In genomic region chr12:81861199-81862085, GRCm38 (mm10) we compare ENCODE assay signal across 8 mouse cellular contexts. TPM values are rescaled to one million over a fixed set of nuclear protein-coding genes. Genes with fewer than 3 reads are reported as not detected.
DNase-seq lines count a peak whose midpoint lies in the region; ATAC-seq lines count a peak whose summit lies in the region.

No protein-coding gene starts in this region.

- no peak for ATAC-seq in hindbrain, embryonic 16.5 days

- H3K9ac ChIP-seq in hindbrain, embryonic 16.5 days (ENCODE audit: low read depth, low read length) = peak overlapping the region; percentile 97

- H3K9me3 ChIP-seq in hindbrain, embryonic 16.5 days (ENCODE audit: control insufficient read depth, low read length) = no peaks in the 10 kb centered on the region

- no peaks in the 10 kb centered on the region for H3K36me3 ChIP-seq in hindbrain, embryonic 16.5 days (ENCODE audit: control insufficient read depth, insufficient read depth, low read length)

- H3K4me1 ChIP-seq in hindbrain, embryonic 16.5 days (ENCODE audit: control insufficient read depth, insufficient read depth, low read depth, low read length) = peaks cover 22% of the 10 kb centered on the region

- peak overlapping the region; percentile 75 for H3K4me2 ChIP-seq in hindbrain, embryonic 16.5 days (ENCODE audit: low read length)

- H3K4me3 ChIP-seq in hindbrain, embryonic 16.5 days (ENCODE audit: low read length) = peak overlapping the region; percentile 94

- no peaks in the 10 kb centered on the region for H3K27me3 ChIP-seq in hindbrain, embryonic 16.5 days (replicated peaks; ENCODE audit: control insufficient read depth, insufficient read depth, low read length)

- WGBS in hindbrain, embryonic 16.5 days = 19% methylated on average over 18 of the region's 18 CpGs

- peak overlapping the region; percentile 96 for H3K27ac ChIP-seq in hindbrain, embryonic 16.5 days (ENCODE audit: low read depth, low read length)

- DNase-seq in cerebellum, postnatal 14 days = peak; percentile 35 to 46
- no peak for DNase-seq in cerebellum, adult 9-11 months
- peak; percentile 19 for DNase-seq in thymus, postnatal 14 days
- no peak for DNase-seq in thymus, adult 18-20 months
- DNase-seq in neural tube, embryonic 10.5 days (ENCODE audit: extremely low spot score, low spot score) = peak; percentile 33
- no peak for DNase-seq in gastrocnemius, postnatal 10 days
- DNase-seq in left cerebral cortex, postnatal 25 days (ENCODE audit: low spot score in 2 of 2) = no peak

- intact Hi-C loops in left cerebral cortex, postnatal 25 days (cut with DNase I) = loop anchor here (5.0 kb wide), 1 partner anchor 64 kb away; no protein-coding TSS in a partner anchor

RNA-seq across cellular contexts. Expression of gene Pcnx, which starts 1.6 kb away (rescaled TPM):
- 8.6 and 9.2 TPM in 2 replicates for polyA plus RNA-seq in hindbrain, embryonic 16.5 days (2015; fragmentation: Nextera tagmentation; extraction: Ambion mirVana)
- 10 to 100 TPM; 48.3 to 49.1 TPM for total RNA-seq in gastrocnemius, postnatal 10 days (2021)
- 10 to 100 TPM; 91.5 to 99.8 TPM for total RNA-seq in left cerebral cortex, postnatal 25 days (2021)

Comparison
In these comparisons a context has a peak if more than half of its experiments do, and no peak if none do; other contexts are left out.
1. DNase-seq: peak in cerebellum, postnatal 14 days (2 of 2), thymus, postnatal 14 days (single experiment) and neural tube, embryonic 10.5 days (single experiment); none in cerebellum, adult 9-11 months (single experiment), thymus, adult 18-20 months (0 of 2), gastrocnemius, postnatal 10 days (single experiment) and left cerebral cortex, postnatal 25 days (0 of 2).